Mouse (Mus musculus): ENCODE data around the gene Mtx1. TPM values are rescaled to one million over a fixed set of nuclear protein-coding genes. Genes with fewer than 3 reads are reported as not detected.
"Not testable (repeated sequence)": the region's sequence is repeated elsewhere in the genome, so short reads cannot be mapped to it uniquely, and the experiment has no call there.

Mtx1 gene
- polyA plus RNA-seq, 1 experiment: 66.4 TPM

DNA sequence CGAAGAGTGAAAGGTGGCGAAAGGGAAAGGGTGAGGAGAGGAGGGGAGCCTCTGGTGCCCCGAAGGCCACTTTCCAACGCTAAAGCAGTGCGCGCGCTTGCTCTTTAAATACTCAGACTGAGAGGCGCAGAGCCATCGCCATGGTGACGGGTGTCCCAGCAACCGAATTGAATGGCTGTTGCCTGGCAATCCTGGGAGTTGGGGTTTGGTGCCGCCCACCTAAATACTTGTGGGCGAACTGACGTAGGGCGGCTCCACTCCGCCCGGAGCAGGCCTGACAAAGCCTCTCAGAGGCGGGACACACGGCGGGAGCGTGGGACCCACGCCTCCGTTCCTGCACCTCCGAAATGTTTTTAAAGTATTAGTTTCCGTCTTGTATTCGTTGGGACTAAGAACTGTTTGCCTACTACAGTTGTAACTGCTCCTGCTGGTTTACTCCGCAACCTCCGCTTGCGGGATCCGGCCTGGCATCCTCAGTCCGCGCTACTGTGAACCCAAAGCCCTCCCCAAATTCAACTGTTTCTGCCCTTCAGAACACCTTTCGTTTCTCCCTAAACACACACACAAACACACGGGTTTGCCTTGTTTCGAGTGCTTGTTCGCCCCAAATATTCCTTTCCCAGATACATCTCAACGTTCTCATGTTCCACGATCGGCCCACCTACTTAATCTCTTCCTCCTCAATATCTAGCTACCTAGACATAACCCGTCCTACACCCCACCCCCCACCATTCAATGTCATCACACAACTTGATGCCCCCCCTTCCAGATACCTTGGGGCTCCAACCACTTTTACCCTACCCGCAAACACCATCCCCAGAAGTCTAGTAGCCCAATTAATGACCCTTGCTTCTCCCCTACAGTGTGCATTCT lies 655 bp upstream of the Mtx1 start:
- TF ChIP-seq CTCF (IDR thresholded peaks at IDR 0.05; ENCODE audit: control insufficient read depth, insufficient read depth, low read length) (no peak), POLR2A (IDR thresholded peaks at IDR 0.05; ENCODE audit: borderline replicate concordance, control insufficient read depth, low read depth, low read length) (0 out of 2 replicates have a peak, but pooled peaks have one; percentile 18)
- 1% methylated on average over 41 of the region's 41 CpGs for WGBS
- Histone ChIP-seq H3K4me3 (replicated peaks; ENCODE audit: control insufficient read depth, low read depth, low read length) (no peak overlapping the region), H3K27ac (ENCODE audit: control insufficient read depth, insufficient read depth, low read depth, low read length, poor library complexity) (no peak overlapping the region), H3K4me1 (ENCODE audit: control insufficient read depth, insufficient read depth, low read length) (no peaks in the 10 kb centered on the region)

DNA sequence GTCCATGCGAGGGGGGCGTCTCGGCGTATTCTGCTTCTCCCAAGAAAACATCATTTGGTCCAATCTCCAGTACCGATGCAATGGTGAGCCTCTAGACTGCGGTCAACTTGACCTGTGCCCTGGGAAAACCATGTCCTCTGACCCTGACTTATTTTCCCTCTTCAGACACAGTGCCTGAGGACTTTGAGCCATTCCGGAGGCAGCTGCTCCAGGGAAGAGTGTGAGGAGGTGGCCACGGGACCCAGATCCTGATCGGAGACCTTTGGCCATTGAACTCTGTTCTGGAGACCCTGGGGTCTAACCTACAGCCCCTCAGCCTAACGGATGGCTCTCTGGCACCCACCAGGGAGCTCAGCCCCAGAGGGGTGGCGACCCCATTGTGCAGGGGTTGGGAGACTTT lies 527 bp downstream of the Mtx1 start:
- Histone ChIP-seq H3K27ac (ENCODE audit: control insufficient read depth, insufficient read depth, low read depth, low read length, poor library complexity) (no peak overlapping the region), H3K4me3 (replicated peaks; ENCODE audit: control insufficient read depth, low read depth, low read length) (no peak overlapping the region), H3K4me1 (ENCODE audit: control insufficient read depth, insufficient read depth, low read length) (no peaks in the 10 kb centered on the region)
- TF ChIP-seq POLR2A (IDR thresholded peaks at IDR 0.05; ENCODE audit: borderline replicate concordance, control insufficient read depth, low read depth, low read length) (no peak), CTCF (IDR thresholded peaks at IDR 0.05; ENCODE audit: control insufficient read depth, insufficient read depth, low read length) (no peak)
- 86% methylated on average over 11 of the region's 11 CpGs for WGBS

DNA sequence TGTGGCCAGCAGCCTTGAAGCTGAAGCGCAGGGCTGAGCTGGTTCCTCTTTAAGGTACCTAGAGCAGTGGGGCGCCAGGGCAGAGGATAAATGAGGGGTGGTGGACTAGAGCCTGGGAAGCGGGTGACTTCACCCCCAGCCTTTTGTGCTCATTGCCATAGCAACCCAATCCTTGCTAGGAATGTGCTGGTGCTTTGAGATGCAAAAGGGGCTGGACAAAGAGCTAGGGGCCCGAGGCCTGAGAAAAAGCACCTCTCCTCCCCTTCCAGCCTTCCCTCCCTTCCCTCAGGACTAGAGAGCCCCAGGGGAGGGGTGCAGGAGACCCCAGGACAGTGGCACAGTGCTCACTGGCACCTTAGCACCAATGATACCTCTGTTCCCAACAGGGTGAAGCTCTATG lies 970 bp downstream of the Mtx1 start:
- Histone ChIP-seq H3K4me1 (ENCODE audit: control insufficient read depth, insufficient read depth, low read length) (no peaks in the 10 kb centered on the region), H3K4me3 (replicated peaks; ENCODE audit: control insufficient read depth, low read depth, low read length) (no peak overlapping the region), H3K27ac (ENCODE audit: control insufficient read depth, insufficient read depth, low read depth, low read length, poor library complexity) (no peak overlapping the region)
- 52% methylated on average over 4 of the region's 4 CpGs for WGBS
- no peak for TF ChIP-seq CTCF (IDR thresholded peaks at IDR 0.05; ENCODE audit: control insufficient read depth, insufficient read depth, low read length)
- TF ChIP-seq POLR2A (IDR thresholded peaks at IDR 0.05; ENCODE audit: borderline replicate concordance, control insufficient read depth, low read depth, low read length): no peak

DNA sequence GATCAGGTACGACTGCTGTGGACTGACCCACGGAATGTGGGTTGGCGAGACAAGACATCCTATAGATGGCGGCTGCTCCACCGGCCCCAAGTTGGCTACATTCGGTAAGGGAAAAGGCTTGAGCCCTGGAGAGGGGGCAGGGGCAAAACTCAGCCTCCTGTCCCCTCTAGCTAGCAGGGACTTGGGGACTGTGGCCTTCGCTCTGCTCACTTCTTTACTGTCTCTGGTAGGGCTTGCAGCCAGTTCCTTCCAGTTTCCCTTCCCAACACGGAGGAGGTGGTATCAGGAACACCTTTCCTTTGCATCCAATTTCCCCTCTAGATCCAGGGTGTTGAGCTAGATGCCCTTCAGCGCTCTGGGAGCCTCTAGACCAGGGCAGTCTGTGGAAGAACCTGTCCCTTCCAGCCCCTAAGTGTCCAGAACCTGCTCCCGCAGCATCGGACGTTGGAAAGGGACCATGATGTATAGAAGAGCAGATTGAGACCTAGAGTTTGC lies 1.5 kb downstream of the Mtx1 start:
- 82% methylated on average over 12 of the region's 12 CpGs for WGBS

DNA sequence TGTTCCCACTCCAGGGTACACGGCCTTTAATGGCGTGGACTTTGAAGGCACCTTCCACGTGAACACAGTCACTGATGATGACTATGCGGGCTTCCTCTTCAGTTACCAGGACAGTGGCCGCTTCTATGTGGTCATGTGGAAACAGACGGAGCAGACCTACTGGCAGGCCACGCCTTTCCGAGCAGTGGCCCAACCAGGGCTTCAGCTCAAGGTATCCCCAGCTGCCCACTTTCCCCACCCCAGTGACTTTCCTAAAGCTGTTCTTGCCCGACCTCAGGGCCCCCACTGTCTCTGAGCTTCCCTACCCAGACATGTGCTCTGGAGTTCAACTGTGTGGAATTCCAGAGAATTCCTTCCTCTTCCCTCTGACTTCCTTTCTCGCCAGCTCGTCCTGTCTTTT lies 2.1 kb downstream of the Mtx1 start:
- H3K4me1 ChIP-seq (ENCODE audit: control insufficient read depth, insufficient read depth, low read length): no peaks in the 10 kb centered on the region
- 75% methylated on average over 11 of the region's 11 CpGs for WGBS

More for the DNA sequence above, 1.5 kb downstream of the Mtx1 start:
- Histone ChIP-seq H3K27ac (ENCODE audit: control insufficient read depth, insufficient read depth, low read depth, low read length, poor library complexity) (no peak overlapping the region), H3K4me1 (ENCODE audit: control insufficient read depth, insufficient read depth, low read length) (no peaks in the 10 kb centered on the region), H3K4me3 (replicated peaks; ENCODE audit: control insufficient read depth, low read depth, low read length) (no peak overlapping the region)
- TF ChIP-seq CTCF (IDR thresholded peaks at IDR 0.05; ENCODE audit: control insufficient read depth, insufficient read depth, low read length) (no peak), POLR2A (IDR thresholded peaks at IDR 0.05; ENCODE audit: borderline replicate concordance, control insufficient read depth, low read depth, low read length) (no peak)

DNA sequence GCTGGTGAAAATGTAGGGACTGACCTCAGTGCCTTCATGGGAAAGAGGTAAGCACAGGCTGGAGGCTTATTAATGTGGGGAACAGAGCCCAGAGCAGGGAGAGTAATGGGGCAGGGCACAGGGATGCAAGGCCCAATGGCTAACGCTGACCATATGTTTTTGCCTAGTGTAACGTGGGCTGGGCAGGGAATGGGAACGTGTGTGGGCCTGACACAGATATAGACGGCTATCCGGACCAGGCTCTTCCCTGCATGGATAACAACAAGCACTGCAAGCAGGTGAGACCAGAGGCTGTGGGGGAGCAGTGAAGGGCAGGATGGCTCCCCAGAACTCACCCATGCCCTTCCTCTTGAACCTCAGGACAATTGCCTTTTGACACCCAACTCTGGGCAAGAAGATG lies 5.7 kb downstream of the Mtx1 start:
- Histone ChIP-seq H3K27ac (ENCODE audit: control insufficient read depth, insufficient read depth, low read depth, low read length, poor library complexity) (no peak overlapping the region), H3K4me3 (replicated peaks; ENCODE audit: control insufficient read depth, low read depth, low read length) (no peak overlapping the region), H3K4me1 (ENCODE audit: control insufficient read depth, insufficient read depth, low read length) (no peaks in the 10 kb centered on the region)
- WGBS: 86% methylated on average over 5 of the region's 5 CpGs
- TF ChIP-seq POLR2A (IDR thresholded peaks at IDR 0.05; ENCODE audit: borderline replicate concordance, control insufficient read depth, low read depth, low read length): no peak
- TF ChIP-seq CTCF (IDR thresholded peaks at IDR 0.05; ENCODE audit: control insufficient read depth, insufficient read depth, low read length): no peak

More for the DNA sequence above, 2.1 kb downstream of the Mtx1 start:
- no peak for TF ChIP-seq CTCF (IDR thresholded peaks at IDR 0.05; ENCODE audit: control insufficient read depth, insufficient read depth, low read length)
- TF ChIP-seq POLR2A (IDR thresholded peaks at IDR 0.05; ENCODE audit: borderline replicate concordance, control insufficient read depth, low read depth, low read length): no peak
- H3K4me3 ChIP-seq (replicated peaks; ENCODE audit: control insufficient read depth, low read depth, low read length): no peak overlapping the region
- H3K27ac ChIP-seq (ENCODE audit: control insufficient read depth, insufficient read depth, low read depth, low read length, poor library complexity): no peak overlapping the region

DNA sequence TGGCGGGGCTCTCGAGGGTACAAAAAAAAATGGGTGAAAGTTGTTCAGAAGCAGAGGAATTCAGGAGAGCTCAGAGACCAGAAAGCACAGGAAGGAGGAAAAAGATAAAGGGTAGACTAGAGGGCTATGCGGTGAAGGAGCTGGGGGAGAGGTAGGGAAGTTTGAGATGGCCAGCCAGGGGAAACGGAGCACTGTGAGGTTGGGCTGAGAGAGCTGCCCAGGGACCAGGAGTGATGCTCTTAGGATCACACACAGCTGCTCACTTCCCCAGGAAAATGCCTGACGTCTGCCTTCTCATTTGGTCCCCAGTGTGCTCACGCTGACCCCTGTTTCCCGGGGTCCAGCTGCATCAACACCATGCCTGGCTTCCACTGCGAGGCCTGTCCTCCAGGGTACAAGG lies 7.3 kb downstream of the Mtx1 start:
- H3K4me3 ChIP-seq (replicated peaks; ENCODE audit: control insufficient read depth, low read depth, low read length): no peak overlapping the region
- no peak overlapping the region for H3K27ac ChIP-seq (ENCODE audit: control insufficient read depth, insufficient read depth, low read depth, low read length, poor library complexity)
- H3K4me1 ChIP-seq (ENCODE audit: control insufficient read depth, insufficient read depth, low read length): peaks cover 2% of the 10 kb centered on the region; the same call in 1 of the 2 replicates
- WGBS: 50% methylated on average over 8 of the region's 8 CpGs
- no peak for TF ChIP-seq POLR2A (IDR thresholded peaks at IDR 0.05; ENCODE audit: borderline replicate concordance, control insufficient read depth, low read depth, low read length)
- no peak for TF ChIP-seq CTCF (IDR thresholded peaks at IDR 0.05; ENCODE audit: control insufficient read depth, insufficient read depth, low read length)

DNA sequence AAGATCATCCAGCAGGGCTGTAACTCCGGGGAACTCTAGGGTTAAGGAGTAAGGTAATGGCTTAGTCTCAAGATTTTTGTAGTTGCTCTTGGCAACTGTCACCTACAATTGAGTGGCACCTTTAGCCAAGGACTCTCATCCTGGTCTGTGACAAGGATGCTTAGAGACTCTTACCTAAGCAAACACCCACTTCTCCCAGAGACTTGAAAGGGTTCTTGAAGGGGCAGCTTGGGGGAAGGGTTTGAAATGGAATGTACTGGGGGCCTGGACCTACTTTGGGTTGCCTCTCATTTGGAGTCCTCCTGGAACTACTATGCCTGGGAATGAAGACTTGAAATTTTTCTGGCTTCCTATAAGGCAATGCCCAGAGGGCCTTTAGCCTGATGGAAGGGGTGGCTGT lies 8.6 kb downstream of the Mtx1 start:
- no peak overlapping the region for H3K27ac ChIP-seq (ENCODE audit: control insufficient read depth, insufficient read depth, low read depth, low read length, poor library complexity)
- H3K4me3 ChIP-seq (replicated peaks; ENCODE audit: control insufficient read depth, low read depth, low read length): no peak overlapping the region
- TF ChIP-seq POLR2A (IDR thresholded peaks at IDR 0.05; ENCODE audit: borderline replicate concordance, control insufficient read depth, low read depth, low read length) (no peak), CTCF (IDR thresholded peaks at IDR 0.05; ENCODE audit: control insufficient read depth, insufficient read depth, low read length) (no peak)
- H3K4me1 ChIP-seq (ENCODE audit: control insufficient read depth, insufficient read depth, low read length): peaks cover 2% of the 10 kb centered on the region; the same call in 1 of the 2 replicates
- 90% methylated on average over 1 of the region's 1 CpGs for WGBS

DNA sequence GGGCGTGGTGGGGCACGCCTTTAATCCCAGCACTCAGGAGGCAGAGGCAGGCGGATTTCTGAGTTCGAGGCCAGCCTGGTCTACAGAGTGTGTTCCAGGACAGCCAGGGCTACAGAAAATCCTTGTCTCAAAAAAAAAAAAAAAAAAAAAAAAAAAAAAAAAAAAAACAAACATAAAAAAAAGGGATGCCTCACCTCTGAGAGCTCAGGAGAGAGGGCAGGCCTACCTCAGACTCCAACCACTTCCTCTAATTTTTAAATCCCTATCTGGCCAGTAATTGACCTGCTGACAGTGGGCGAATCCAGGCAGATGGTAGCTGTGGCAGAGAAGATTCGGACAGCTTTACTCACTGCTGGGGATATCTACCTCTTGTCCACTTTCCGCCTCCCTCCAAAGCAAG lies 10.5 kb downstream of the Mtx1 start:
- H3K27ac ChIP-seq (ENCODE audit: control insufficient read depth, insufficient read depth, low read depth, low read length, poor library complexity); H3K4me1 ChIP-seq (ENCODE audit: control insufficient read depth, insufficient read depth, low read length); H3K4me3 ChIP-seq (replicated peaks; ENCODE audit: control insufficient read depth, low read depth, low read length): not testable (repeated sequence)
- WGBS: 72% methylated on average over 7 of the region's 7 CpGs
